ENCODE assay signal across 23 mouse cellular contexts in genomic region chr13:53915456-53915855, GRCm38 (mm10).
DNase-seq lines count a peak whose midpoint lies in the region; ATAC-seq and TF ChIP-seq lines count a peak whose summit lies in the region.
"Had no signal": no experiment of that assay in that cellular context is flagged by ENCODE, and none has a peak within 500 bp of the region (broad histone marks: within the 10 kb centered on the region; RNA-seq: fewer than 3 reads in every experiment).

No protein-coding gene starts in this region.

- WGBS in heart, embryonic 11.5 days (ENCODE audit: insufficient replicate concordance) = 67% methylated on average over 8 of the region's 8 CpGs
- 64% methylated on average over 8 of the region's 8 CpGs for WGBS in heart, postnatal 0 days

- H3K36me3 ChIP-seq in heart, embryonic 11.5 days (ENCODE audit: control insufficient read depth, insufficient read depth, low read length) = no peaks in the 10 kb centered on the region
- no peaks in the 10 kb centered on the region for H3K36me3 ChIP-seq in heart, postnatal 0 days (replicated peaks; ENCODE audit: control insufficient read depth, insufficient read depth, low read length)
- H3K36me3 ChIP-seq: forebrain, embryonic 10.5 days; heart, embryonic 13.5 days had no signal

- DNase-seq in heart, adult 18-20 months = peak; percentile 7 to 28
- DNase-seq in heart, postnatal 0 days (ENCODE audit: low spot score) = no peak
- DNase-seq in heart, adult 9 months (ENCODE audit: low spot score in 2 of 2) = no peak
- DNase-seq in brain, adult 2 months (ENCODE audit: low read depth, low spot score) = peak; percentile 55
- DNase-seq in MN1 (ENCODE audit: low spot score) = no peak
- DNase-seq: adrenal gland, adult 8-10 months; adrenal gland, postnatal 25 days; cerebellum, adult 18-20 months; cerebellum, adult 9-10 months; cerebellum, postnatal 14 days; gastrocnemius, postnatal 25 days; kidney, adult 18-20 months had no signal

- peaks cover 14% of the 10 kb centered on the region for H3K4me1 ChIP-seq in heart, embryonic 11.5 days (ENCODE audit: control insufficient read depth, insufficient read depth, low read length)
- H3K4me1 ChIP-seq in heart, postnatal 0 days (ENCODE audit: control insufficient read depth, insufficient read depth) = peaks cover 33% of the 10 kb centered on the region
- H3K4me1 ChIP-seq: forebrain, embryonic 13.5 days had no signal

- no peak for TF ChIP-seq EP300 in heart, postnatal 0 days (IDR thresholded peaks at IDR 0.05; ENCODE audit: low read depth)

- no peak overlapping the region for H3K4me3 ChIP-seq in heart, embryonic 11.5 days (ENCODE audit: low read depth, low read length)
- no peak overlapping the region for H3K4me3 ChIP-seq in heart, postnatal 0 days (ENCODE audit: low read depth, low read length)
- H3K4me3 ChIP-seq: forebrain, embryonic 10.5 days; forebrain, embryonic 13.5 days; heart, embryonic 13.5 days had no signal

- H3K4me2 ChIP-seq in heart, embryonic 11.5 days = no peak overlapping the region
- H3K4me2 ChIP-seq in heart, postnatal 0 days (ENCODE audit: low read depth, low read length) = no peak overlapping the region
- H3K4me2 ChIP-seq: forebrain, embryonic 13.5 days; heart, embryonic 13.5 days; hindbrain, embryonic 14.5 days had no signal

- no peak for TF ChIP-seq CTCF in heart, postnatal 0 days (IDR thresholded peaks at IDR 0.05; ENCODE audit: low read depth)

- ATAC-seq in heart, embryonic 11.5 days (replicated peaks; ENCODE audit: insufficient number of reproducible peaks, low FRiP score, low TSS enrichment) = no peak
- ATAC-seq in heart, postnatal 0 days (ENCODE audit: insufficient read depth, low read depth) = 0 out of 2 replicates have a peak, but pooled peaks have one; percentile 40
- ATAC-seq: activated CD4-positive, CD25-positive, alpha-beta regulatory T cell, adult 4 months; CD4-positive, CD25-positive, alpha-beta regulatory T cell, adult 4 months; forebrain, embryonic 13.5 days; forebrain, embryonic 16.5 days; hindbrain, postnatal 0 days; inflammation-experienced regulatory T-cells, adult 6 months; intestine, embryonic 16.5 days had no signal

- H3K27me3 ChIP-seq in heart, embryonic 11.5 days (ENCODE audit: control insufficient read depth, insufficient read depth, low read length) = no peaks in the 10 kb centered on the region
- no peaks in the 10 kb centered on the region for H3K27me3 ChIP-seq in heart, postnatal 0 days (ENCODE audit: control insufficient read depth, insufficient read depth, low read length)
- H3K27me3 ChIP-seq: forebrain, embryonic 13.5 days; heart, embryonic 13.5 days had no signal

- H3K9ac ChIP-seq in heart, embryonic 11.5 days (ENCODE audit: low read depth, low read length) = no peak overlapping the region
- H3K9ac ChIP-seq in heart, postnatal 0 days (replicated peaks; ENCODE audit: low read depth, low read length) = no peak overlapping the region
- H3K9ac ChIP-seq: forebrain, embryonic 13.5 days; heart, embryonic 13.5 days; hindbrain, embryonic 14.5 days had no signal

- no peaks in the 10 kb centered on the region for H3K9me3 ChIP-seq in heart, embryonic 11.5 days (replicated peaks; ENCODE audit: control insufficient read depth, low read length)
- no peaks in the 10 kb centered on the region for H3K9me3 ChIP-seq in heart, postnatal 0 days (replicated peaks; ENCODE audit: control insufficient read depth, low read length)
- H3K9me3 ChIP-seq: forebrain, embryonic 10.5 days; forebrain, embryonic 13.5 days; heart, embryonic 13.5 days had no signal

- H3K27ac ChIP-seq in heart, embryonic 11.5 days (ENCODE audit: low read depth, low read length) = no peak overlapping the region
- H3K27ac ChIP-seq in heart, postnatal 0 days (ENCODE audit: low read depth) = no peak overlapping the region
- H3K27ac ChIP-seq: forebrain, embryonic 10.5 days; forebrain, embryonic 13.5 days; heart, embryonic 13.5 days; hindbrain, embryonic 14.5 days; hindbrain, postnatal 0 days had no signal

Comparison
In these comparisons a context has a peak if more than half of its experiments do, and no peak if none do; other contexts are left out.
1. DNase-seq: peak in heart, adult 18-20 months (2 of 2) and brain, adult 2 months (single experiment); none in heart, postnatal 0 days (single experiment), heart, adult 9 months (0 of 2) and MN1 (single experiment).